Mouse (Mus musculus) stomach, postnatal 0 days (tissue): ENCODE measurements around the gene Ptpn14.

Experiments
- CTCF ChIP-seq: IDR thresholded peaks from 2 replicates; pipeline ENCODE4 v1.5.1; 2016; ENCODE audit warnings: antibody characterized with exemption, low read depth, mild to moderate bottlenecking, moderate library complexity
- EP300 ChIP-seq: optimal IDR thresholded peaks from 2 replicates; pipeline ENCODE3; 2016; ENCODE audit warnings: antibody characterized with exemption

DNA sequence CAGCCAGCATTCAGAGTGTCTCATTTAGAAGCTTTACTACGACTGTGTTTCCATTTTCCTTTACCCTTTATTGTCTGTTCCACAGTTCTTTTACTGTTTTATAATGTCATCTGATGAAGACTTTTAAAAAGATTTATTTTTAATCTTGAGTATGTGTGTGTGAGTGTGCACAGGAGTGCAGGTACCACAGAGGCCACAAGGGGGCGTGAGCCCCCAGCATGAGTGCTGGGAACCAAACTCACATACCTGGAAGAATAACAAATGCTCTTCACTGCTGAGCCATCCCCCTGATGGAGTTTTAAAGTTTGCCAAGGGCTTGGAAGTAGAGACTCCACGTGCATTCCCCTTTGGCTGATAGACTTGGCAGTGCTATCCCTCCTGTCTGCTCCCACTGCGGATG is 74.5 kb downstream of the Ptpn14 start:
- TF ChIP-seq CTCF: peak; percentile 51
- TF ChIP-seq EP300: no peak
